ENCODE assay signal across 26 mouse cellular contexts in the genomic region with DNA sequence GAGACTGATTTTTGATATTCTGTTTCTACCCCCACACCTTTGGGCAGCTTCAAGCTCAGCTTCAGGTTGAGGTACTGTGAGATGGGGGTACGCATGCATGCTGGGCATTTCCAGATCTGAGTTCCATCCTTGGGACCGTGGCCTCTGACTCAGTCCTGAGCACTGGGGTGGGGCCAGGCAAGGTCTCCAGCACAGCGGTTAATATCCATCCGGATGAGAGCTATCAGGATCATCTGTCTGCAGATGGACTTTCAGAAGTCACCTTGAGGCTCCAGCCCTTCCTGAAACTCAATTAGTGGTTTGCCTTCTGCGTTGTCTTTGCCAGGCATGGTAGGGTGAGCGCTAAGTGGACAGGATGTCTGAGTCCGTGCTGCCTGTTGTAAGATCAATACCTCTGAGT.
"Had no signal": no experiment of that assay in that cellular context is flagged by ENCODE, and none has a peak within 500 bp of the region (broad histone marks: within the 10 kb centered on the region; RNA-seq: fewer than 3 reads in every experiment).

No protein-coding gene starts in this region.

- H3K36me3 ChIP-seq: heart, embryonic 10.5 days; heart, embryonic 12.5 days; hindbrain, embryonic 13.5 days; hindbrain, embryonic 15.5 days; kidney, embryonic 15.5 days; limb, embryonic 15.5 days; liver, embryonic 12.5 days had no signal

- ATAC-seq: hindbrain, postnatal 0 days; intestine, embryonic 16.5 days; liver, embryonic 12.5 days had no signal

- H3K9ac ChIP-seq: heart, embryonic 12.5 days; hindbrain, embryonic 13.5 days; hindbrain, embryonic 15.5 days; kidney, embryonic 15.5 days; limb, embryonic 13.5 days; limb, embryonic 15.5 days; liver, embryonic 12.5 days; liver, embryonic 14.5 days had no signal

- DNase-seq: gastrocnemius, adult 2 months; gastrocnemius, postnatal 10 days; gastrocnemius, postnatal 25 days; heart, adult 18-20 months; heart, postnatal 10 days; heart, postnatal 36 days; kidney, adult 11 months; kidney, adult 2 months; kidney, adult 9 months; kidney, postnatal 14 days; kidney, postnatal 36 days; layer of hippocampus, adult 9-11 months; layer of hippocampus, postnatal 36 days; left cerebral cortex, postnatal 4 days had no signal

- H3K27me3 ChIP-seq: heart, embryonic 12.5 days; hindbrain, embryonic 13.5 days; hindbrain, embryonic 15.5 days; kidney, embryonic 15.5 days; limb, embryonic 13.5 days; limb, embryonic 15.5 days; liver, embryonic 12.5 days had no signal

- H3K9me3 ChIP-seq: heart, embryonic 10.5 days; hindbrain, embryonic 13.5 days; hindbrain, embryonic 15.5 days; limb, embryonic 13.5 days; limb, embryonic 15.5 days; liver, embryonic 12.5 days had no signal

- H3K27ac ChIP-seq: gastrocnemius, adult 2 months; heart, embryonic 10.5 days; hindbrain, embryonic 13.5 days; hindbrain, embryonic 15.5 days; hindbrain, postnatal 0 days; kidney, embryonic 15.5 days; kidney, postnatal 0 days; limb, embryonic 13.5 days; limb, embryonic 15.5 days; liver, embryonic 12.5 days; liver, embryonic 14.5 days had no signal

- H3K4me1 ChIP-seq: hindbrain, embryonic 13.5 days; hindbrain, embryonic 15.5 days; kidney, embryonic 15.5 days; limb, embryonic 15.5 days; liver, embryonic 12.5 days had no signal

- H3K4me3 ChIP-seq: gastrocnemius, adult 2 months; heart, embryonic 10.5 days; heart, embryonic 12.5 days; hindbrain, embryonic 13.5 days; hindbrain, embryonic 15.5 days; kidney, embryonic 15.5 days; limb, embryonic 13.5 days; limb, embryonic 15.5 days; liver, embryonic 12.5 days had no signal

- H3K4me2 ChIP-seq: heart, embryonic 12.5 days; hindbrain, embryonic 13.5 days; hindbrain, embryonic 15.5 days; kidney, embryonic 15.5 days; limb, embryonic 13.5 days; limb, embryonic 15.5 days; liver, embryonic 12.5 days had no signal
